Mouse (Mus musculus) forebrain, embryonic 12.5 days (tissue): ENCODE data around the gene Sdhaf2. TPM values are rescaled to one million over a fixed set of nuclear protein-coding genes. Genes with fewer than 3 reads are reported as not detected.
A peak's percentile ranks its signal among the peaks of the same experiment; 100 is the strongest.

Experiments
- ATAC-seq: fragments of 200-750 bp; cut with Nextera tagmentation; 2 replicates; pipeline ENCODE4 v1.8.0; 2017; ENCODE audit warnings: moderate TSS enrichment; ENCODE audit not compliant: low FRiP score
- H3K27ac ChIP-seq: fragments of 300-500 bp; sonication (generic); 2 replicates; pipeline ENCODE4 v1.5.1; 2016; ENCODE audit warnings: mild to moderate bottlenecking
- H3K27me3 ChIP-seq: fragments of 300-500 bp; sonication (generic); 2 replicates; pipeline ENCODE4 v1.6.1; 2016; ENCODE audit warnings: mild to moderate bottlenecking
- H3K36me3 ChIP-seq: fragments of 300-500 bp; sonication (generic); replicated peaks from 2 replicates; pipeline ENCODE4 v1.6.1; 2016; ENCODE audit warnings: mild to moderate bottlenecking
- H3K4me1 ChIP-seq: fragments of 300-500 bp; sonication (generic); 2 replicates; pipeline ENCODE4 v1.6.1; 2016
- H3K4me2 ChIP-seq: fragments of 300-500 bp; sonication (generic); 2 replicates; pipeline ENCODE4 v1.6.1; 2016; ENCODE audit warnings: mild to moderate bottlenecking, moderate library complexity
- H3K4me3 ChIP-seq: fragments of 300-500 bp; sonication (generic); replicated peaks from 2 replicates; pipeline ENCODE4 v1.5.1; 2016; ENCODE audit warnings: mild to moderate bottlenecking
- H3K9ac ChIP-seq: fragments of 300-500 bp; sonication (generic); 2 replicates; pipeline ENCODE4 v1.6.1; 2016; ENCODE audit warnings: mild to moderate bottlenecking
- H3K9me3 ChIP-seq: fragments of 300-500 bp; sonication (generic); 2 replicates; pipeline ENCODE4 v1.6.1; 2016
- WGBS: fragments of 180-500 bp; shearing (Covaris S2); methylation state at CpG from one replicate; pipeline ENCODE4 v1.1.7; 2016; 5-methylcytosine and 5-hydroxymethylcytosine counted together
- polyA plus RNA-seq: library from polyadenylated mRNA; unstranded; fragments of >200 nt; fragmentation: Nextera tagmentation; extraction: Ambion mirVana; gene quantifications from 2 replicates; pipeline ENCODE4 v1.2.1, GENCODE M21; 2016

Gene Sdhaf2
- polyA plus RNA-seq, 1 experiment from 2014 or later = 50.2 TPM

DNA sequence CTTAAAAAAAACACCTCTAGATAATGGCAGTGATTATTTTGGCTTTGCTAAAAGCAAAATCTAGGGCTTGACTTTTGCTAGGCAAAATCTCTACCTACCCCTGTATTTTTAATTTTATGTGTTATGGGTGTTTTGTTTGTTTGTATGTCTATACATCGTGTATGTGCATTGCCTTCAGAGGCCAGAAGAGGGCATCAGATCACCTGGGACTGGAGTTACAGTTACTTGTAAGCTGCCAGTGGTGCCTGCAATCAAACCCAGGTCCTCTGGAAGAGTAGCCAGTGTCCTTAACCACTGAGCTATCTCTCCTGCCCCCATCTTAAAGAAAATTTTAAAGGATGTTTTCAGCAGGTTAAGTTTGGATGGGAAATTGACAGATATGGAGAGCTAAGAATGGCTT is 4.1 kb upstream of the Sdhaf2 start:
- ATAC-seq = no peak
- Histone ChIP-seq H3K36me3 (peaks cover 53% of the 10 kb centered on the region), H3K9ac (no peak overlapping the region), H3K4me1 (peaks cover 19% of the 10 kb centered on the region), H3K4me2 (no peak overlapping the region), H3K4me3 (no peak overlapping the region), H3K9me3 (no peaks in the 10 kb centered on the region), H3K27me3 (no peaks in the 10 kb centered on the region), H3K27ac (no peak overlapping the region)
- 83% methylated on average over 1 of the region's 1 CpGs for WGBS

DNA sequence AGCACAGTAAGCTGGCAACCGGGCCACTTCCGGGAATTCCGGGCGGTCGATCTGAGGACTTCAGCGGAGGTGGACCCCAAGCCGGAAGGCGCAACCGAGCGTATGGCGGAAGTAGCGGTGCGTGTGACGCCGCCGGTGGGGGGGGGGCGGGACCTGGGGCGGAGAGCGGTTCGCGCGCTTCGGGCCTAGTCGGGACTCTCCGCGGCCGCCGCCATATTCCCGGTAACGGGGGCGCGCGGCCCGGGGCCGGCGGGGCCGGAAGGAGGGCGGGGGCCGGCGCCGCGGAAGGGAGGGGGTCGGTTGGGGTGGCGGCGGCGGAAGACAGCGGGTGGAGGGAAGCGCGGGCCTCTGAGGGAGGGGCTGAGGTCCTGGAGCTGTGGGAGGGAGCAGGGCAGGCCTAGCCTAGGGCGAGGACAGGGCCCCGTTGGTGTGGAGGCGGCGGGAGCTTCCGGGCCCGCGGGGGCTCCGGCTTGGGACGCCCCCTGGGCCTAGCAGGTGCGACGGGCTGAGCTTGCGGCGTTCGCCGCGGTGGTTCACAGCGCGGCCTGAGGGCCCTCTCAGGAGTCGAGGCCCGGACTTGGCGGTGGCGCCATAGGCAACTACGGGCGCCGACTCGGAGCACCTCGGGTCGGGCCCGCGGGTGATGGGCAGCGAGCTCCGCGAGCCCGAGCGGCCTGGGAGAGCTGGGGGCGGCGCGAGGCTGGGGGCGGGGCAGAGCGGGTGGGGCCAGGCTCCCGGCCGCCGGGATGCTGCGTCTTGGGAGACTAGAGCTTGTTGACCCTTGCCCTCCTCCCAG is 638 bp downstream of the Sdhaf2 start, which contains the start of gene Cpsf7:
Cpsf7 (plus strand) TSS at position 161 of the 796 bp plus-strand sequence.
- peaks cover 29% of the 10 kb centered on the region for H3K4me1 ChIP-seq
- peak within 1 kb of the TSS; percentile 80 for H3K4me2 ChIP-seq
- H3K4me3 ChIP-seq = peak within 1 kb of the TSS; percentile 97
- H3K9me3 ChIP-seq = no peaks in the 10 kb centered on the region
- H3K36me3 ChIP-seq = peaks cover 12% of the 10 kb centered on the region
- peak within 1 kb of the TSS; percentile 99 for H3K27ac ChIP-seq
- no peaks in the 10 kb centered on the region for H3K27me3 ChIP-seq
- H3K9ac ChIP-seq = peak within 1 kb of the TSS; percentile 98
- ATAC-seq = peak; percentile 94
- WGBS = under 1% methylated on average over 92 of the region's 93 CpGs

DNA sequence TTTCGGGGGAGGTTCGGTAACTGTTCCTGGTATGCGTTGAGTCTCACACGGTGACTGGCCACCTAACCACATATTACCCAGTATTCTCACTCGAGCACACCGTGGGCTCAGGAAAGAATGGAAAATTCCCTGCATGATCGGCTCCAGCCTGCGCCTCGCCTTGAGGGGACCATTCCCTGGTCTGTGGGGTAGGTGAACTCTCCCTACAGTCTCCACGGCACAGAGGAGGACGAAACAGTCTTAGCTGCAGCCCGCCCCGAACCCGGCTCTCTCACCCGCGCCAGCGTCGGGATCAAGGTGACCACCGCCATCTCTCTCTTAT is 1.2 kb downstream of the Sdhaf2 start:
- WGBS = under 1% methylated on average over 19 of the region's 19 CpGs
- H3K9me3 ChIP-seq = no peaks in the 10 kb centered on the region
- H3K27ac ChIP-seq = peak overlapping the region; percentile 99
- peak overlapping the region; percentile 98 for H3K9ac ChIP-seq
- peaks cover 7% of the 10 kb centered on the region for H3K36me3 ChIP-seq
- peaks cover 29% of the 10 kb centered on the region for H3K4me1 ChIP-seq
- no peaks in the 10 kb centered on the region for H3K27me3 ChIP-seq
- ATAC-seq = no peak
- H3K4me2 ChIP-seq = peak overlapping the region; percentile 80
- H3K4me3 ChIP-seq = peak overlapping the region; percentile 97

DNA sequence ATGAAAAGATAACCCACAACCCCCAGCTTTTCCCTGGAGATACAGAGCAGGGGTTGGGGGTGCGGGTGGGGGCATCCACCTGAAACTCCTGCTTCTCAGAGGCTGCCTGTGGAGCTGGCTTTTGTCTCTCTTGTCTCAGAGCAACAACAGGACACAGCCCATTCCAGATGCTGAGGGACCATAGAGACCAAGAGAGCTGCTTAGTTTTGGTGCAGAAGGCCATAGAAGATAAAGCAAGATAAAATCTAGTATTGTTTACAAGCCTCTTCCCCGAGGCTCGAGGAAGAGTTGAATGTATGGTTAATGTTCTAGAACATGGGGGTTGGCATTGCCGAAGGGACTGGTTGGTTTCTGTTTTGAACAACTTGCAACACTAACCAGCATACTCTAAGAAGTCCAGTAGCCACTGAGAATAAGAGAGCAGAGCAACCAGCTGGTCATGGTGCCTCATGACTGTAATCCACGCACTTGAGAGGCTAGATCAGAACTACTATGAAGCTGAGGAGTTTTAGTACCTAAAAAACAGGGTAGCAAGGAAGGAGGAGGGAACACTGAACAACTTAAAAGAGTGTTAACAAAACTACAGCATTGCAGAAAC is 2.4 kb downstream of the Sdhaf2 start:
- H3K9me3 ChIP-seq = no peaks in the 10 kb centered on the region
- H3K36me3 ChIP-seq = peaks cover 7% of the 10 kb centered on the region
- H3K4me2 ChIP-seq = peak overlapping the region; percentile 80
- H3K27ac ChIP-seq = no peak overlapping the region
- peak overlapping the region; percentile 12 for H3K9ac ChIP-seq
- ATAC-seq = no peak
- no peaks in the 10 kb centered on the region for H3K27me3 ChIP-seq
- peaks cover 29% of the 10 kb centered on the region for H3K4me1 ChIP-seq
- peak overlapping the region; percentile 7; the same call in 1 of the 2 replicates for H3K4me3 ChIP-seq
- 86% methylated on average over 5 of the region's 5 CpGs for WGBS

DNA sequence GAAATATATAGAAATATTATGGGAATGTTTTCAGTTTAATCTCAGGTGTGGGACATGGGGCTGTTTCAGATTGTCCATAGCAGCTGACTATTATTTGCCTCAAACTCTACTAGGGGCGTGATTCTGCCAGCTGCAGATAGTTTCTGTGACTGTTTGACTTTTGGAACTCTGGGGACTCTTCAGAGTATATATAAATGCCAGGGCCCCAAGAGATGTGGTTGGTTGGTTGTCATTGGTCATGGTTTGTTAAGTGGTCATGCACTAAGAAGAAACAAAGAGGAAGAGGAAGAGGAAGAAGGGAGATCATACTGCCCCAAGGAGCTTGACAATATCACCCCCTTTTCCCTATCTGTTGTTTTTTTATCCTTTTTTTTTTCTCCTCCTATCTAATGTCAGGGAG is 4.0 kb downstream of the Sdhaf2 start:
- ATAC-seq = no peak
- peaks cover 18% of the 10 kb centered on the region for H3K4me1 ChIP-seq
- no peak overlapping the region for H3K9ac ChIP-seq
- H3K27ac ChIP-seq = no peak overlapping the region
- peaks cover 2% of the 10 kb centered on the region for H3K36me3 ChIP-seq
- H3K4me2 ChIP-seq = no peak overlapping the region
- no peaks in the 10 kb centered on the region for H3K9me3 ChIP-seq
- 83% methylated on average over 1 of the region's 1 CpGs for WGBS
- no peaks in the 10 kb centered on the region for H3K27me3 ChIP-seq
- no peak overlapping the region for H3K4me3 ChIP-seq

DNA sequence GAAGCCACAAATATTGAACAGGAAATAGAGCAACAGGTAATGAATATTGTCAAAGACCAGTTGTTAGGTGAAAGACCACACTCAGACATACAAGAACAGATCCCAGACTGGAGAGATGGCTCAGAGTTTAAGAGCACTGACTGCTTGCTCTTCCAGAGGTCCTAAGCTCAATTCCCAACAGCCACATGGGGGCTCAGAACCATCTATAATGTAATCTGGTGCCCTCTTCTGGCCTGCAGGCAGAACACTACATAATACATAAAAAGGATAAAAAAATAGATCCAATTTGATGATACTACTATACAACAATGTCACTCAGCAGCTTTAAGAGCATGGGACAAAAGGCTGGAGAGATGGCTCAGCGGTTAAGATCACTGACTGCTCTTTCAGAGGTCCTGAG is 5.6 kb downstream of the Sdhaf2 start:
- H3K9ac ChIP-seq = no peak overlapping the region
- ATAC-seq = no peak
- no peaks in the 10 kb centered on the region for H3K27me3 ChIP-seq
- WGBS = 39% methylated on average over 1 of the region's 1 CpGs
- no peak overlapping the region for H3K4me3 ChIP-seq
- no peaks in the 10 kb centered on the region for H3K9me3 ChIP-seq
- H3K4me1 ChIP-seq = peaks cover 9% of the 10 kb centered on the region
- no peak overlapping the region for H3K27ac ChIP-seq
- H3K36me3 ChIP-seq = peaks cover 17% of the 10 kb centered on the region
- H3K4me2 ChIP-seq = no peak overlapping the region

DNA sequence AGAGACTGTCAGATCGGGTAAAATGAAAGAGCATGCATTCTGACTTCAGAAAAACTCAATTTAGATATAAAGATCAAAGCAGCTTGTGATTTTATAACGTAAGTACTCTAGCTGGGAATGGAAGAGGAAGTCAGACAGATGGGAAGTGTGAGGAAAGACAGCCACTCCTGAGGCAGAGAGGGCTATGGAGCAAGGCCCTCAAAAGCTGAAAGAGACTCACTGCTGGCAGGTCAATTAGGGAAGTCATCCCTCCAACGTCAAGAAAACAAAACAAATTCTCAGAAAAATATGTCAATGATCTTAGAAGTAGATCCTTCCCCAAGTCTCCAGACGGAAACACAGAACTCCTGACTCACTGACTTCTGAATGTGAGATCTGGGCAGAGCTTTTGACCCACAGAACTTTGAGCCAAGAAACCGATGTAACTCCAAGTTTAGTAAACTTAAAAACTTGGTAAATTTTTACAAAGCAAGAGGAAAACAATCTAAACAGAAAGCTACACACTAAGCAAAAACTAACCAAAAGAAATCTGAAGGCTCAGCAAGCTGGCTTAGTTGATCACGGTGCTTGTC is 15.1 kb downstream of the Sdhaf2 start:
- ATAC-seq = no peak
- Histone ChIP-seq H3K9me3 (no peaks in the 10 kb centered on the region), H3K27me3 (no peaks in the 10 kb centered on the region), H3K36me3 (peaks cover 33% of the 10 kb centered on the region), H3K4me3 (no peak overlapping the region), H3K4me1 (no peaks in the 10 kb centered on the region), H3K4me2 (no peak overlapping the region), H3K27ac (no peak overlapping the region), H3K9ac (no peak overlapping the region)
- 84% methylated on average over 6 of the region's 6 CpGs for WGBS

DNA sequence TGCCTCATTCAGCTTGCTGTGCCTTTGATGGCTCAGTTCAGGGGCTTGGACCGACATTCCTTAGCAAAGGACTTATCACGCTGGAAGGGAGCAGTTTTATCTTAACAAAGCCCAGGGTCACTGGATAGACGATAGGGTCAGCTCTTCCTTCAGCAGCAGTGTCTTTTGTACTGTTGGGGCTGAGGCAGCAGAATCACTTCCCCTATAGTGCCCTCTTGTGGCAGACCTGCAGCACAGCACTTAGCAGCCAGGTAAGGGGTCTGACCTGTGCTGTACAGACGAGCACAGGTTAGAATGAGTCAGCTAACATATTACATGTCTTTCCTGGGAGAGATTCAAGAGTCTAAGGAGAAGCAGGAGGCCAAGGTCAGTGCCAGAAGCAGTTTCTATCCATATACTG is 23.4 kb downstream of the Sdhaf2 start:
- Histone ChIP-seq H3K27me3 (no peaks in the 10 kb centered on the region), H3K4me3 (no peak overlapping the region), H3K9ac (no peak overlapping the region), H3K36me3 (peaks cover 49% of the 10 kb centered on the region), H3K4me1 (no peaks in the 10 kb centered on the region), H3K9me3 (no peaks in the 10 kb centered on the region), H3K4me2 (no peak overlapping the region), H3K27ac (no peak overlapping the region)
- WGBS = 5% methylated on average over 4 of the region's 4 CpGs
- peak; percentile 68; the same call in 1 of the 2 replicates for ATAC-seq

DNA sequence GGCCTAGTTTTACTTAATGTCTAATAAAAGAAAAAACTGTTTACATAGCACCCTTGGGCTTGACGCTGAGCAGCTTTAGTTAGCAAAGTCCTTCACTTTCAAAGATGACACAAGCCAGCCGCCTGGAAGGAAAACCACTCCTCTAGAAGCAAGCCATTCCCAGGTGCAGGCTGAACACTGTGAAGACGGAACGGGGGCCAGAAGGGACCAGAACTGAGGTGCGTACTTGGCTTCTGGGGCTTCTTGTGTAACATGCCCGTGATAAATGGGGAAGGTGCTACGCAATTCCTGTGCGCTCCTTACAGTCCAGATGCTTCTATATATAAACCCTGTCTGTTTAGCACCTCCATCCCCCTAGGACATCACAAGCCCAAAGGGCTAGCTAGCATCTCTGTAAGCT is 25.4 kb downstream of the Sdhaf2 start:
- Histone ChIP-seq H3K9me3 (no peaks in the 10 kb centered on the region), H3K4me1 (peaks cover 6% of the 10 kb centered on the region; the same call in 1 of the 2 replicates), H3K36me3 (peaks cover 38% of the 10 kb centered on the region), H3K4me3 (no peak overlapping the region), H3K4me2 (no peak overlapping the region), H3K27me3 (no peaks in the 10 kb centered on the region), H3K27ac (no peak overlapping the region), H3K9ac (no peak overlapping the region)
- ATAC-seq = no peak
- WGBS = 96% methylated on average over 8 of the region's 8 CpGs

DNA sequence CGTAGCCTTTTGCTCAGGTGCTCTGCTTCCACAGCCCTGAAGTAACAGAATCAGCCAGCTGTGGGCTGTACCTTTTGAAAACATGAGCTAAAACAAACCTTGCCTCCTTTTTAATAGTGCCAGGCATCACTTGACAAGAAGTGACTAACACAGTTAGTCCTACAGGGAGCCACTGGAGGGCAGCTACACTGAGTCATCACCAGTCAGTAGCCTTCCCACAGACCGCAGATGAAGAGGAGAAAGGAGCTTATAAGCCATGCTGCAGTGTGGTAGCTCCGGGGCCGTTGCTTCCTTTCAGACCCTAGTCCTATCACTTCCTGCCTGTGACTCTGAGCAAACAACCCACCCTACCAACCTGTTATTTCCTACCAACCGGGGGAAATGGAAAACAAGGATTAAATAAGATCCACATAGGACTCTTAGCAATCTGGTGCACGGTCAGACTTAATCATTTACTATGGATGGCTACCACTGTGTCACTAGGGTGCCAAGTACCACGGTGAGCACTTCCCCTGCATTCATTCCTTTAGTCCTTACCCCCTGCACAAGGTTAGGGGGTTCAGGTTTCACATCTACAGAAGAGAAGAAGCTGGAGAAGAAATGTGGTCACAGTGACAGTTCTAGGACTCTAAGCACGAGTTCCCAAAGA is 28.3 kb downstream of the Sdhaf2 start:
- Histone ChIP-seq H3K4me1 (peaks cover 6% of the 10 kb centered on the region; the same call in 1 of the 2 replicates), H3K9ac (no peak overlapping the region), H3K27ac (no peak overlapping the region), H3K4me3 (no peak overlapping the region), H3K9me3 (no peaks in the 10 kb centered on the region), H3K27me3 (no peaks in the 10 kb centered on the region), H3K4me2 (no peak overlapping the region), H3K36me3 (peaks cover 27% of the 10 kb centered on the region)
- 70% methylated on average over 8 of the region's 8 CpGs for WGBS
- ATAC-seq = no peak

DNA sequence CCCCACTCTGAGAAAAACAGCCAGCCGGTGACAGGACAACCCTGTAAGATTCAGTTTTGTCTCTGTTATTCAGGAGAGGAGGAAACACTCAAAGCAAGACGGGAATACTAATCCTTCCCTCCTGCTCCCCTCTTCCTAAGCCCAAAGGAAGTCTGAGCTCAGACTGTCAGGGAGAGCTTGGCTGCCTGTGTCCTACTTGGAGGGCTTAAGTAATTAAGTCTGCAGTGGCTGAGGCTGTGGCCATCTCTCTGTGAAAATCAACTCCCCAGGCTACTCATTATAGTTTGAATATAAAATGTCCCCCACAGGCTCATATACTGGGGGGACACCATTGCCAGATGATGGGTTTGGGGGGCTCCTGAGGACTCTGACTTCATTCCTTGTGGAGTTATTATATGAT is 29.0 kb downstream of the Sdhaf2 start:
- Histone ChIP-seq H3K9me3 (no peaks in the 10 kb centered on the region), H3K36me3 (peaks cover 26% of the 10 kb centered on the region), H3K9ac (no peak overlapping the region), H3K4me3 (no peak overlapping the region), H3K27ac (no peak overlapping the region), H3K4me2 (no peak overlapping the region), H3K4me1 (peaks cover 6% of the 10 kb centered on the region; the same call in 1 of the 2 replicates), H3K27me3 (no peaks in the 10 kb centered on the region)
- ATAC-seq = no peak
- 54% methylated on average over 2 of the region's 2 CpGs for WGBS

DNA sequence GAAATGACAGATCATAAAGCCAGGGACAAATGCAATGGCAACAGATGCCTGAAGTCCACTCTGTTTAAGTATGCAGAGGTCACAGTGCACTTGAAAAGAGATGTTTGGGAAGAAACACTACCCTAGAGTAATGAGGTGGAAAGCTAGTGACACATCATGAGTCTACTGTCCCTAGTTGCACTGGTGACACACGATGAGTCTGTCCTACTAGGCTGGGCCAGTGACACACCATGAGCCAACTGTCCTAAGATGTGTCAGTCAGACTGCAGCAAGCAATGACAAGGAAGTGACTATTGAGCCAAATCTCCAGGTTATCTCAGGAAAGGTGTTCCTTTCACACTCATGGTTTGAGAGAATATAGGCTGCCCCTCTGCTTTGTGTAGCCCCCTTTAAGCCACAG is 30.3 kb downstream of the Sdhaf2 start:
- peaks cover 6% of the 10 kb centered on the region; the same call in 1 of the 2 replicates for H3K4me1 ChIP-seq
- peaks cover 12% of the 10 kb centered on the region for H3K36me3 ChIP-seq
- no peak overlapping the region for H3K4me2 ChIP-seq
- H3K4me3 ChIP-seq = no peak overlapping the region
- H3K27ac ChIP-seq = no peak overlapping the region
- H3K9me3 ChIP-seq = no peaks in the 10 kb centered on the region
- no peaks in the 10 kb centered on the region for H3K27me3 ChIP-seq
- no peak for ATAC-seq
- 100% methylated on average over 1 of the region's 1 CpGs for WGBS
- H3K9ac ChIP-seq = no peak overlapping the region
